Mouse (Mus musculus) layer of hippocampus, adult 9-10 months (tissue): ENCODE measurements around the gene Syngr4.
"Not testable (repeated sequence)": the region's sequence is repeated elsewhere in the genome, so short reads cannot be mapped to it uniquely, and the experiment has no call there.

Source experiments
- DNase-seq: peaks from one replicate; pipeline ENCODE4 v3.0.0; 2022; ENCODE audit warnings: low spot score

Syngr4 gene

GRCm38 (mm10) chr7:45915011-45915410 lies 18.5 kb upstream of the Syngr4 start:
- no peak for DNase-seq

GRCm38 (mm10) chr7:45914067-45914466 lies 17.6 kb upstream of the Syngr4 start:
- DNase-seq = no peak

GRCm38 (mm10) chr7:45909145-45909544 lies 12.6 kb upstream of the Syngr4 start:
- DNase-seq = no peak

GRCm38 (mm10) chr7:45908384-45908783 lies 11.9 kb upstream of the Syngr4 start:
- DNase-seq = no peak

GRCm38 (mm10) chr7:45906622-45907021 lies 10.1 kb upstream of the Syngr4 start:
- DNase-seq = no peak

GRCm38 (mm10) chr7:45902481-45903002 lies 6.0 kb upstream of the Syngr4 start:
- no peak for DNase-seq

GRCm38 (mm10) chr7:45901562-45901961 lies 5.0 kb upstream of the Syngr4 start:
- DNase-seq = no peak

- DNase-seq = not testable (repeated sequence)
Measured at GRCm38 (mm10) chr7:45898125-45898524, 1.6 kb upstream of the Syngr4 start.

- no peak for DNase-seq
Measured at GRCm38 (mm10) chr7:45897258-45897757, 794 bp upstream of the Syngr4 start.

GRCm38 (mm10) chr7:45895931-45896516 lies 490 bp downstream of the Syngr4 start:
- no peak for DNase-seq

GRCm38 (mm10) chr7:45892651-45893050 lies 3.9 kb downstream of the Syngr4 start:
- DNase-seq = no peak

GRCm38 (mm10) chr7:45887246-45887645 lies 9.3 kb downstream of the Syngr4 start:
- DNase-seq = no peak

GRCm38 (mm10) chr7:45881011-45881410 lies 15.5 kb downstream of the Syngr4 start:
- no peak for DNase-seq

- DNase-seq = no peak
Measured at GRCm38 (mm10) chr7:45880531-45880930, 16.0 kb downstream of the Syngr4 start.

GRCm38 (mm10) chr7:45878278-45878677 lies 18.2 kb downstream of the Syngr4 start, which contains the start of gene Grin2d:
TSS of gene Grin2d (minus strand) at chr7:45878378.
- DNase-seq = not testable (repeated sequence)

- no peak for DNase-seq
Measured at GRCm38 (mm10) chr7:45876895-45877294, 19.6 kb downstream of the Syngr4 start.

- DNase-seq = no peak
Measured at GRCm38 (mm10) chr7:45873061-45873947, 23.2 kb downstream of the Syngr4 start.

- peak; percentile 71 for DNase-seq
Measured at GRCm38 (mm10) chr7:45872624-45873023, 23.9 kb downstream of the Syngr4 start, which contains the start of gene Kdelr1. TSS of gene Kdelr1 (plus strand) at chr7:45872772.

- no peak for DNase-seq
Measured at GRCm38 (mm10) chr7:45870282-45871058, 26.0 kb downstream of the Syngr4 start.

GRCm38 (mm10) chr7:45869787-45870186 lies 26.7 kb downstream of the Syngr4 start:
- no peak for DNase-seq

GRCm38 (mm10) chr7:45869107-45869670 lies 27.3 kb downstream of the Syngr4 start:
- DNase-seq = no peak

- no peak for DNase-seq
Measured at GRCm38 (mm10) chr7:45867871-45868270, 28.6 kb downstream of the Syngr4 start.
